Mouse (Mus musculus): ENCODE data around the gene Ndrg4. TPM values are rescaled to one million over a fixed set of nuclear protein-coding genes. Genes with fewer than 3 reads are reported as not detected.

Gene Ndrg4
- 18.5 and 20.6 TPM in 2 replicates for polyA plus RNA-seq (2016; fragmentation: Nextera tagmentation; extraction: Ambion mirVana)

- WGBS: 37% methylated on average over 9 of the region's 9 CpGs
- no peak for DNase-seq (ENCODE audit: low spot score)
- peak within 1 kb of the TSS; percentile 61 for H3K27ac ChIP-seq (replicated peaks)
- H3K27me3 ChIP-seq (replicated peaks; ENCODE audit: low read depth, poor library complexity, severe bottlenecking): peaks cover 93% of the 10 kb centered on the region
- no peaks in the 10 kb centered on the region for H3K36me3 ChIP-seq (replicated peaks)
- H3K4me1 ChIP-seq: peaks cover 17% of the 10 kb centered on the region
- peak within 1 kb of the TSS; percentile 68 for H3K4me3 ChIP-seq
- no peaks in the 10 kb centered on the region for H3K9me3 ChIP-seq
These were observed at the start of gene Ndrg4 for GRCm38 (mm10) chr8:95676631-95677030. Gene Ndrg4, plus strand, starts transcription at chr8:95676980.

- Histone ChIP-seq H3K4me1 (peaks cover 10% of the 10 kb centered on the region), H3K9me3 (no peaks in the 10 kb centered on the region), H3K27me3 (replicated peaks; ENCODE audit: low read depth, poor library complexity, severe bottlenecking) (peaks cover 3% of the 10 kb centered on the region; the same call in 1 of the 2 replicates), H3K4me3 (peak overlapping the region; percentile 78), H3K27ac (replicated peaks) (no peak overlapping the region), H3K36me3 (replicated peaks) (peaks cover 2% of the 10 kb centered on the region)
- 77% methylated on average over 6 of the region's 6 CpGs for WGBS
- no peak for DNase-seq (ENCODE audit: low spot score)
These were observed 43.9 kb upstream of the Ndrg4 start for GRCm38 (mm10) chr8:95632840-95633239.

GRCm38 (mm10) chr8:95633262-95634062 is 43.3 kb upstream of the Ndrg4 start, which contains the start of gene Gins3:
Gene Gins3, plus strand, starts transcription at chr8:95633453.
- H3K4me3 ChIP-seq: peak within 1 kb of the TSS; percentile 78
- under 1% methylated on average over 52 of the region's 52 CpGs for WGBS
- H3K9me3 ChIP-seq: no peaks in the 10 kb centered on the region
- peak within 1 kb of the TSS; percentile 83 for H3K27ac ChIP-seq (replicated peaks)
- peak; percentile 95 for DNase-seq (ENCODE audit: low spot score)
- peaks cover 3% of the 10 kb centered on the region; the same call in 1 of the 2 replicates for H3K27me3 ChIP-seq (replicated peaks; ENCODE audit: low read depth, poor library complexity, severe bottlenecking)
- H3K36me3 ChIP-seq (replicated peaks): peaks cover 9% of the 10 kb centered on the region
- peaks cover 10% of the 10 kb centered on the region for H3K4me1 ChIP-seq

- DNase-seq (ENCODE audit: low spot score): no peak
- Histone ChIP-seq H3K9me3 (no peaks in the 10 kb centered on the region), H3K4me1 (peaks cover 10% of the 10 kb centered on the region), H3K27me3 (replicated peaks; ENCODE audit: low read depth, poor library complexity, severe bottlenecking) (0 out of 2 replicates have a peak, but pooled peaks cover 3% of the 10 kb centered on the region), H3K4me3 (peak overlapping the region; percentile 78), H3K36me3 (replicated peaks) (peaks cover 12% of the 10 kb centered on the region), H3K27ac (replicated peaks) (peak overlapping the region; percentile 83)
- 6% methylated on average over 6 of the region's 6 CpGs for WGBS
These were observed 42.8 kb upstream of the Ndrg4 start for GRCm38 (mm10) chr8:95634063-95634340.

GRCm38 (mm10) chr8:95644942-95645341 is 31.8 kb upstream of the Ndrg4 start:
- Histone ChIP-seq H3K4me1 (no peaks in the 10 kb centered on the region), H3K27me3 (replicated peaks; ENCODE audit: low read depth, poor library complexity, severe bottlenecking) (no peaks in the 10 kb centered on the region), H3K4me3 (no peak overlapping the region), H3K9me3 (no peaks in the 10 kb centered on the region), H3K27ac (replicated peaks) (no peak overlapping the region), H3K36me3 (replicated peaks) (peaks cover 58% of the 10 kb centered on the region)
- WGBS: 88% methylated on average over 2 of the region's 2 CpGs
- DNase-seq (ENCODE audit: low spot score): no peak

- H3K9me3 ChIP-seq: no peaks in the 10 kb centered on the region
- DNase-seq (ENCODE audit: low spot score): no peak
- H3K27me3 ChIP-seq (replicated peaks; ENCODE audit: low read depth, poor library complexity, severe bottlenecking): no peaks in the 10 kb centered on the region
- H3K27ac ChIP-seq (replicated peaks): no peak overlapping the region
- WGBS: 86% methylated on average over 3 of the region's 3 CpGs
- H3K4me1 ChIP-seq: no peaks in the 10 kb centered on the region
- peaks cover 28% of the 10 kb centered on the region for H3K36me3 ChIP-seq (replicated peaks)
- H3K4me3 ChIP-seq: no peak overlapping the region
These were observed 28.5 kb upstream of the Ndrg4 start for GRCm38 (mm10) chr8:95648251-95648650.

- Histone ChIP-seq H3K4me3 (no peak overlapping the region), H3K4me1 (0 out of 2 replicates have a peak, but pooled peaks cover 4% of the 10 kb centered on the region)
- WGBS: 81% methylated on average over 5 of the region's 5 CpGs
These were observed 23.4 kb upstream of the Ndrg4 start for GRCm38 (mm10) chr8:95653351-95653750.

GRCm38 (mm10) chr8:95655831-95656230 is 20.9 kb upstream of the Ndrg4 start:
- DNase-seq (ENCODE audit: low spot score): no peak
- no peaks in the 10 kb centered on the region for H3K36me3 ChIP-seq (replicated peaks)
- no peaks in the 10 kb centered on the region for H3K9me3 ChIP-seq
- H3K27ac ChIP-seq (replicated peaks): no peak overlapping the region
- H3K4me3 ChIP-seq: no peak overlapping the region
- 0 out of 2 replicates have a peak, but pooled peaks cover 4% of the 10 kb centered on the region for H3K4me1 ChIP-seq
- no peaks in the 10 kb centered on the region for H3K27me3 ChIP-seq (replicated peaks; ENCODE audit: low read depth, poor library complexity, severe bottlenecking)
- 83% methylated on average over 7 of the region's 7 CpGs for WGBS

More at GRCm38 (mm10) chr8:95653351-95653750, 23.4 kb upstream of the Ndrg4 start:
- Histone ChIP-seq H3K27ac (replicated peaks) (no peak overlapping the region), H3K36me3 (replicated peaks) (no peaks in the 10 kb centered on the region), H3K9me3 (no peaks in the 10 kb centered on the region), H3K27me3 (replicated peaks; ENCODE audit: low read depth, poor library complexity, severe bottlenecking) (no peaks in the 10 kb centered on the region)
- DNase-seq (ENCODE audit: low spot score): no peak

GRCm38 (mm10) chr8:95656316-95657002 is 20.3 kb upstream of the Ndrg4 start:
- WGBS: 62% methylated on average over 5 of the region's 5 CpGs
- Histone ChIP-seq H3K27me3 (replicated peaks; ENCODE audit: low read depth, poor library complexity, severe bottlenecking) (no peaks in the 10 kb centered on the region), H3K4me3 (no peak overlapping the region), H3K4me1 (0 out of 2 replicates have a peak, but pooled peaks cover 4% of the 10 kb centered on the region), H3K27ac (replicated peaks) (no peak overlapping the region), H3K36me3 (replicated peaks) (no peaks in the 10 kb centered on the region), H3K9me3 (no peaks in the 10 kb centered on the region)
- DNase-seq (ENCODE audit: low spot score): no peak

- DNase-seq (ENCODE audit: low spot score): no peak
- H3K9me3 ChIP-seq: no peaks in the 10 kb centered on the region
- H3K27me3 ChIP-seq (replicated peaks; ENCODE audit: low read depth, poor library complexity, severe bottlenecking): no peaks in the 10 kb centered on the region
- H3K36me3 ChIP-seq (replicated peaks): no peaks in the 10 kb centered on the region
- 0 out of 2 replicates have a peak, but pooled peaks cover 4% of the 10 kb centered on the region for H3K4me1 ChIP-seq
- WGBS: 69% methylated on average over 2 of the region's 2 CpGs
- H3K27ac ChIP-seq (replicated peaks): no peak overlapping the region
- H3K4me3 ChIP-seq: no peak overlapping the region
These were observed 19.3 kb upstream of the Ndrg4 start for GRCm38 (mm10) chr8:95657523-95657922.

GRCm38 (mm10) chr8:95660334-95660882 is 16.4 kb upstream of the Ndrg4 start:
- 0 out of 2 replicates have a peak, but pooled peaks cover 4% of the 10 kb centered on the region for H3K4me1 ChIP-seq
- H3K4me3 ChIP-seq: no peak overlapping the region
- 74% methylated on average over 6 of the region's 6 CpGs for WGBS
- H3K36me3 ChIP-seq (replicated peaks): no peaks in the 10 kb centered on the region
- DNase-seq (ENCODE audit: low spot score): no peak
- no peak overlapping the region for H3K27ac ChIP-seq (replicated peaks)
- H3K27me3 ChIP-seq (replicated peaks; ENCODE audit: low read depth, poor library complexity, severe bottlenecking): no peaks in the 10 kb centered on the region
- no peaks in the 10 kb centered on the region for H3K9me3 ChIP-seq

- DNase-seq (ENCODE audit: low spot score): no peak
- H3K4me1 ChIP-seq: 0 out of 2 replicates have a peak, but pooled peaks cover 4% of the 10 kb centered on the region
- WGBS: 82% methylated on average over 8 of the region's 8 CpGs
These were observed 15.7 kb upstream of the Ndrg4 start for GRCm38 (mm10) chr8:95661085-95661484.

More at GRCm38 (mm10) chr8:95661085-95661484, 15.7 kb upstream of the Ndrg4 start:
- no peak overlapping the region for H3K4me3 ChIP-seq
- H3K27ac ChIP-seq (replicated peaks): no peak overlapping the region
- no peaks in the 10 kb centered on the region for H3K27me3 ChIP-seq (replicated peaks; ENCODE audit: low read depth, poor library complexity, severe bottlenecking)
- H3K36me3 ChIP-seq (replicated peaks): no peaks in the 10 kb centered on the region
- H3K9me3 ChIP-seq: no peaks in the 10 kb centered on the region

Data from embryonic facial prominence, embryonic 10.5 days (tissue).